Mouse (Mus musculus) T-helper 1 cell (primary cell): ENCODE results near the gene Yaf2.
"Not testable (repeated sequence)": the region's sequence is repeated elsewhere in the genome, so short reads cannot be mapped to it uniquely, and the experiment has no call there.

Source experiments
- in situ Hi-C: fragments of 300-600 bp; cut with MboI, MseI; formaldehyde crosslinking; loops from one replicate; pipeline ENCODE4 v1.15.1; 2025; ENCODE audit warnings: high pct_unique_total_duplicates

The Yaf2 gene

DNA sequence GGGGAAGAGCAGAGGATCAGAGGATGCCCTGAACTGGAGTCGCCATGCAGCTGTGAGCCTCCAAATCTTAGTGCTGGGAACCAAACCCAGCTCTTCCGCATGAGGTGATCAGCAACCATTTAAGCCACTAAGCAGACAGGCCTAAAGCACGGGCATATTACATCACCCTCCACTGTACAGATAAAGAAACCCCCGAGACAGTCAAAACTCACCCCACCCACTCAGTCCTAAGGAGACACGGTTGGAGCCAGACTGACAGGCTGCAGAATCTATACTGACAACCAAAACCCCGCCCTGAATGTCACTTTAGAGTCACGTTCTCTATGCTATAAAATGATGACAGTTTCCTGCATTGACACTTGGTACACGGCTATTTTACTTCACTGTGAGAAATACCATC lies 83.6 kb downstream of the Yaf2 start:
- in situ Hi-C loops: no loop called here

DNA sequence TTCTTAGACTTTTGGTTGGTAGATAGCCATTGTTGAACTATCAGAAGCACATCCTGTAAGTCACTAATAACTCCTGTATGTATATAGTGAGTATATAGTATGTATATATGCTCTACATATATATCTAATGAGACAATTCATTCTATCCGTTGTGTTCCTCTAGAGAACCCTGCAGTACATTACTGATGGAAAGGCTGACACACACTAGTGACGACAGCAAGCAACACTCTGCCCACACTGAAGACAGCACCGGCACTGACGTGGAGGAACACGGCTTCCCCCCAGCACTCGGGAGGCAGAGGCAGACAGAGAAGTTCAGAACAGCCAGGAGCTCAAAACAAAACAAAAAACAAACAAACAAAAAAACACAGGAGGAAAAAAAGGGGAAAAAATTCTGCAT lies 84.3 kb downstream of the Yaf2 start:
- in situ Hi-C loops: no loop called here

- in situ Hi-C loops: no loop called here
Measured at GRCm38 (mm10) chr15:93251553-93252250, 85.0 kb downstream of the Yaf2 start.

DNA sequence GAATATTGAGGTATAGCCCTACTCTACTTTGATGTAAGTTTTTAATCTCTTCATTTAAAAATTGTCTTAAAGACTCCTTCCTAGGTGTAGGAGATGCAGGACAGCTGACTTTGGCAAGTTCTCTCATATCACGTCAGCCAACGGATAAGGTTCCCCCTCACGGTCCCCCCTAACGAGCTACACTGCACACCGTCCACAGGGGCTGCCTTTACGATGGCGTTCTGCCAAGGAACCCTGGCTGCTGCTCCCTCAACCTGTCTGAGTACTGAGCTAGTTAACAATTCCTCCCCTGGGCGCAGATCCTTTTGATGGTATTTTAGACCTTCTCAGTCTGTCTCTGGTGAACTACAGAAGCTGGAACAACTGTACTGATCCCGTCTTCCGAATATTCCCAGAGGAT lies 93.5 kb downstream of the Yaf2 start:
- in situ Hi-C loops: no loop called here

- in situ Hi-C loops: not testable (repeated sequence)
Measured at GRCm38 (mm10) chr15:93236456-93236855, 100.3 kb downstream of the Yaf2 start.
